Mouse (Mus musculus): Measurements from ENCODE around the gene Dennd5b. TPM values are rescaled to one million over a fixed set of nuclear protein-coding genes. Genes with fewer than 3 reads are reported as not detected.

The Dennd5b gene
- polyA plus RNA-seq, 1 experiment from 2014 or later: 4.6 TPM

DNA sequence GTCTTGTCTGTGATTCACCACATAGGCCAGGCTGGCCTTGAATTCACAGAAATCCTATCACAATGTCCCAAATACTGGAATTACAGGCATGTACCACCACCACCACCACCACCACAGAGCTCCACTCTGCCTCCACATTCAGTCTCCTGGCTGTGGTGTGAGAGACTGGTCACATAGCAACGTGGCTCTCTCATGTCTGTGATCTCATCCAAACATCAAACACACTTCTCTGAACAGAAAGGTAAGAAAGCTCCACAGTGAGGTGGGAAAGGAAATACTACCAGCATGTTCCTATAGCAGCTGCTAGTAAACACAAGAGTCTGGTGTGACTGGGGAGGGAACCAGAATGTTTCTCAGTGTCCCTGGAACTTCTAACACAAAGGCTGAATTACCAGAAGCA, 140.2 kb downstream of the Dennd5b start:
- Histone ChIP-seq H3K4me2 (ENCODE audit: low read length) (no peak overlapping the region), H3K9ac (ENCODE audit: low read depth, low read length) (no peak overlapping the region), H3K4me3 (replicated peaks; ENCODE audit: low read depth, low read length) (no peak overlapping the region), H3K9me3 (replicated peaks; ENCODE audit: low read length) (no peaks in the 10 kb centered on the region), H3K36me3 (ENCODE audit: insufficient read depth, low read length) (no peaks in the 10 kb centered on the region), H3K4me1 (replicated peaks; ENCODE audit: insufficient read depth, low read length) (no peaks in the 10 kb centered on the region), H3K27me3 (ENCODE audit: insufficient read depth, low read length) (no peaks in the 10 kb centered on the region), H3K27ac (no peak overlapping the region)
- ATAC-seq (replicated peaks; ENCODE audit: low FRiP score, low read depth) (no peak), DNase-seq (ENCODE audit: low spot score) (no peak)
- WGBS: 15% methylated on average over 1 of the region's 1 CpGs
- TF ChIP-seq CTCF (IDR thresholded peaks at IDR 0.05; ENCODE audit: low read depth): no peak

DNA sequence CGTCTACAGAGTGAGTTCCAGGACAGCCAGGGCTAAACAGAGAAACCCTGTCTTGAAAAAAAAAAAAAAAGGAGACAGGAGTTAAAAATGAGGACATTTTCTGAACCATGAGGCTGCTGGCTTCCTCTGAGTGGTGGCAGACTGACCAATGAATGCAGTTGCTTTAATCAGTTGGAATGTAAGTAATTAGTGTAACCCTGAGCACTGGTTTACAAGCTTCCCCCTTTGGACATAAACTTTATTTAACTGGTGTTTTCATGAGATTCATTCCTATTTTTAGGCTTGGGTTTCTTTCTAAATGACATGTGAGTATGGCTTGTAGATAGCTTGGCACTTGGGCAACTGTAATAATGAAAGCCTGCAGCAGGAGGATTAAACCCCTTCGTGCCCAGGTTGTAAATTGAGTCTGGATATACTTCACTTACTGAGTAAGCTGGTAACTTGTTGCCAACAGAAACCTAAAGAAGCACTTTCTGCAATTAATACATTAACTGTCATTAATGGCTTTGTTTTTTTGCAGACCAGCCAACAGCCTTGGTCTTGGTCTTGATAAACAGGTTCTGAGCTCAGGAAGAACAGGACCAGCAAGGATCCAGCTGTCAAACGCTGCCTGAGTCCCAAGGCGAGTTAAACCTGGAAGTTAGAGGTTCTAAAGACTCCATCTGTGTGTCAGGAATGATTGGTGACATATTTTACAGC, 141.8 kb downstream of the Dennd5b start:
- Histone ChIP-seq H3K27ac (no peak overlapping the region), H3K9ac (ENCODE audit: low read depth, low read length) (no peak overlapping the region), H3K4me1 (replicated peaks; ENCODE audit: insufficient read depth, low read length) (no peaks in the 10 kb centered on the region), H3K4me3 (replicated peaks; ENCODE audit: low read depth, low read length) (no peak overlapping the region), H3K27me3 (ENCODE audit: insufficient read depth, low read length) (no peaks in the 10 kb centered on the region), H3K36me3 (ENCODE audit: insufficient read depth, low read length) (no peaks in the 10 kb centered on the region), H3K9me3 (replicated peaks; ENCODE audit: low read length) (no peaks in the 10 kb centered on the region), H3K4me2 (ENCODE audit: low read length) (no peak overlapping the region)
- TF ChIP-seq CTCF (IDR thresholded peaks at IDR 0.05; ENCODE audit: low read depth): no peak
- peak; percentile 36 for DNase-seq (ENCODE audit: low spot score)
- ATAC-seq (replicated peaks; ENCODE audit: low FRiP score, low read depth): no peak
- 48% methylated on average over 4 of the region's 4 CpGs for WGBS

DNA sequence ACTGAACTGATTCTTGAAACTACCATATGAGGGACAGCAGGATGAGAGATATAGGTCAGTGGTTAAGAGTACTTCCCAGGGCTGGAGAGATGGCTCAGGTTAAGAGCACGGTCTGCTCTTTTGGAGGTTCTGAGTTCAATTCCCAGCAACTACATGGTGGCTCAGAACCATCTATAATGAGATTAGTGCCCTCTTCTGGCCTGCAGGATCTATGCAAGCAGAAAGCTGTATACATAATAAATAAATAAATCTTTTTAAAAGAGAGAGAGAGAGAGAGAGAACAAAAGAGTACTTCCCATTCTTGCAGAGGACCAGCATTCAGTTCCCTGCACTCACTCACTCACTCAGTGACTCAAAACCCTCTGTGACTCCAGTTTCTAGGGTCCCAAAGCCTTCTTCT, 142.8 kb downstream of the Dennd5b start:
- Histone ChIP-seq H3K4me2 (ENCODE audit: low read length) (no peak overlapping the region), H3K27me3 (ENCODE audit: insufficient read depth, low read length) (no peaks in the 10 kb centered on the region), H3K9ac (ENCODE audit: low read depth, low read length) (no peak overlapping the region), H3K9me3 (replicated peaks; ENCODE audit: low read length) (no peaks in the 10 kb centered on the region), H3K4me3 (replicated peaks; ENCODE audit: low read depth, low read length) (no peak overlapping the region), H3K27ac (no peak overlapping the region), H3K4me1 (replicated peaks; ENCODE audit: insufficient read depth, low read length) (no peaks in the 10 kb centered on the region), H3K36me3 (ENCODE audit: insufficient read depth, low read length) (no peaks in the 10 kb centered on the region)
- DNase-seq (ENCODE audit: low spot score) (no peak), ATAC-seq (replicated peaks; ENCODE audit: low FRiP score, low read depth) (no peak)
- WGBS: 90% methylated on average over 1 of the region's 1 CpGs
- peak; percentile 25; the same call in 1 of the 2 replicates for TF ChIP-seq CTCF (IDR thresholded peaks at IDR 0.05; ENCODE audit: low read depth)

DNA sequence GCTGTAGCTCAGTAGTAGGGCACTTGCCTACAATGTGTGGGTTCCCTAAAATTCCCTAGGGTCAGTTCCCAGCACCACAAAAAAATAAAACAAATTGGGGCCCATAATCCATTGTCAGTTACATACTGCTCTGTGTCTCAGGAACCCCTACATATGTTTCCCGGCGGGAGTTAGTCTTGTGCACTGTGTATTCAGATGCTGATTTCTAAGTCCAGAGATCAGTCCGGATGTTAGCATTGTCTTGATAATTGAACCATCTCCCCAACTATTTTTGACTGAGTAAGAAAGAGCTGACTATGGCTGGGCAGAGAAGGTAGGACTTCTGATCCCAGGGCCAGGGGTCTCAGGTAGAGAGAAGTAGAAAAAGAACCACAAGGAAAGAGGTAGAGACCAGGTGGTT, 144.4 kb downstream of the Dennd5b start:
- Histone ChIP-seq H3K4me1 (replicated peaks; ENCODE audit: insufficient read depth, low read length) (no peaks in the 10 kb centered on the region), H3K4me3 (replicated peaks; ENCODE audit: low read depth, low read length) (no peak overlapping the region), H3K27me3 (ENCODE audit: insufficient read depth, low read length) (no peaks in the 10 kb centered on the region), H3K4me2 (ENCODE audit: low read length) (no peak overlapping the region), H3K9me3 (replicated peaks; ENCODE audit: low read length) (no peaks in the 10 kb centered on the region), H3K9ac (ENCODE audit: low read depth, low read length) (no peak overlapping the region), H3K36me3 (ENCODE audit: insufficient read depth, low read length) (no peaks in the 10 kb centered on the region), H3K27ac (no peak overlapping the region)
- TF ChIP-seq CTCF (IDR thresholded peaks at IDR 0.05; ENCODE audit: low read depth): no peak
- 96% methylated on average over 3 of the region's 3 CpGs for WGBS
- no peak for DNase-seq (ENCODE audit: low spot score)
- ATAC-seq (replicated peaks; ENCODE audit: low FRiP score, low read depth): no peak

DNA sequence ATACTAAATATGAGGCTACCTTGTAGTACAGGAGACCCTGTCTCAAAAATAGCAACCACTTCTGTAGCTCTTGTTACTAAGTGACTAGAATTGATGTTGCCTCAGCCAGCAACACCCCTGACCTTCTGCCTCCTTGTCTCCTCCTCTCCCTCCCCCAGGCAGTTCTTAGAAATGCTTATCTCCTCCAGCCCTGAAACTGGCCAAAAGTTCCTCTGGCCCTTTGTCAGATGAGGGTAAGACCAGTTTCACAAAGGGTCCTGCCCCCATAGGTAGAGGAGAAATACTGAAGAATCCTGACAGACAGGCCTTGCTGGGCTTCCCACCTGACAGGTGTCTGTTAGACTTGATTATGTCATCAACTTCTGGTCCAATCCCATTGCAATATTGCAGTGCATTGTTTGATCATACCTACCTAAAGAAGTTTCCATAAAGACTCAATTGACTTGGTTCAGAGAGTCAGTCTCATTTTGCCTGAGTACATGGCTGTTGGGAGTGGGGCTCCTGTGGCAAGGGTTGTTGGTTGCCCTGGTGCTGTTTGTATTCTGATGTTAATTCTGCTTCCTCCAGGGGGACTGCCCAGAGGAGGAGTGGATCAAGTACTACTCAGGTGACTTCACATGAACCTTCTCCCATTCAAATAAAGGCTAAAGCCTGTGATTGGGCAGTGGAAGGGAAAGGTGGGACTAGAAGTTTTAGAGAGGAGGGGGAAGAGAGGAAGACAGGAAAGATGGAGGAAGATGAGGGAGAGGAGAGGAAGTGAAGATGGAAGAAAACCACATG, 145.6 kb downstream of the Dennd5b start:
- TF ChIP-seq CTCF (IDR thresholded peaks at IDR 0.05; ENCODE audit: low read depth): no peak
- Histone ChIP-seq H3K27me3 (ENCODE audit: insufficient read depth, low read length) (no peaks in the 10 kb centered on the region), H3K36me3 (ENCODE audit: insufficient read depth, low read length) (no peaks in the 10 kb centered on the region), H3K9me3 (replicated peaks; ENCODE audit: low read length) (no peaks in the 10 kb centered on the region), H3K9ac (ENCODE audit: low read depth, low read length) (no peak overlapping the region), H3K4me1 (replicated peaks; ENCODE audit: insufficient read depth, low read length) (no peaks in the 10 kb centered on the region), H3K4me2 (ENCODE audit: low read length) (no peak overlapping the region), H3K27ac (no peak overlapping the region), H3K4me3 (replicated peaks; ENCODE audit: low read depth, low read length) (no peak overlapping the region)
- no peak for DNase-seq (ENCODE audit: low spot score)
- ATAC-seq (replicated peaks; ENCODE audit: low FRiP score, low read depth): no peak

DNA sequence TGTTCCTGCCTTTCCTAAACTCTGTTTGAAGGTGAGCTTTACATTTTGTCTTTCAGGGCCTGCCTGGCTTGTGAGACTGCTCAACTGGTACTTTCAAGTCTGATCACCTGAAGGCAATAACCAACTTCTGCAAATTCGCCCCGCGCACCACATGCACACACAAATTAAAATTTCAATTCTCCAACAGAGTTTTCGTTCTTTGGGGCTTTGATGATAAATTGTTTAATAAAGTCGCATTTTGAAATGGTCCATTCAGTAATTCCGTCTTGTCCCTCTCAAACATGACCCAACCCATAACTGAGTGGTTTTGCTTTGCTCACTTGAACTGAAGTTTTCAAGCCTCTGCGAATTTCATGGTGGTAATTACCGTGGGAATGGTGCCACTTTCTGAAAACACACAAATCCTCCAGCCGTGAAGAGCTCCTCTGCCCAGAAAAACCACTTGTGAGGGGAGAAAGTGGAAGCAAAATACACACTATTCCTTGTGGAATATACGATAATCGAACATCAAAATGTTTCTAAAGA, 154.5 kb downstream of the Dennd5b start:
- peak overlapping the region; percentile 94 for H3K9ac ChIP-seq (ENCODE audit: low read depth, low read length)
- ATAC-seq (replicated peaks; ENCODE audit: low FRiP score, low read depth) (no peak), DNase-seq (ENCODE audit: low spot score) (no peak)
- peak overlapping the region; percentile 97 for H3K27ac ChIP-seq
- 13% methylated on average over 11 of the region's 11 CpGs for WGBS
- H3K4me2 ChIP-seq (ENCODE audit: low read length): peak overlapping the region; percentile 94
- H3K4me1 ChIP-seq (replicated peaks; ENCODE audit: insufficient read depth, low read length): 0 out of 2 replicates have a peak, but pooled peaks cover 5% of the 10 kb centered on the region
- no peaks in the 10 kb centered on the region for H3K36me3 ChIP-seq (ENCODE audit: insufficient read depth, low read length)
- TF ChIP-seq CTCF (IDR thresholded peaks at IDR 0.05; ENCODE audit: low read depth): no peak
- H3K27me3 ChIP-seq (ENCODE audit: insufficient read depth, low read length): no peaks in the 10 kb centered on the region
- H3K4me3 ChIP-seq (replicated peaks; ENCODE audit: low read depth, low read length): peak overlapping the region; percentile 87
- H3K9me3 ChIP-seq (replicated peaks; ENCODE audit: low read length): no peaks in the 10 kb centered on the region

Measured in kidney, postnatal 0 days (tissue).